Mouse (Mus musculus) MEL (cell line): ENCODE measurements around the gene Derl3.
"Not testable (repeated sequence)": the region's sequence is repeated elsewhere in the genome, so short reads cannot be mapped to it uniquely, and the experiment has no call there.

Experiments used
- BHLHE40 ChIP-seq: IDR thresholded peaks from 2 replicates; pipeline ENCODE4 v1.6.1; 2012; ENCODE audit warnings: low read depth, mild to moderate bottlenecking, inconsistent platforms, low read length, improper control_type of control experiment, borderline replicate concordance
- CTCF ChIP-seq, 3 experiments: IDR thresholded peaks in 2 of 3; conservative IDR thresholded peaks in 1 of 3; 2 replicates each; pipeline ENCODE4 v1.5.1; 2011 to 2012; ENCODE audit warnings: low read length in 3 of 3, low read depth in 2 of 3, mild to moderate bottlenecking in 2 of 3, improper control_type of control experiment in 1 of 3, inconsistent platforms in 1 of 3, mixed read lengths in 1 of 3, moderate library complexity in 1 of 3; ENCODE audit not compliant: control insufficient read depth in 1 of 3, insufficient read depth in 1 of 3, poor library complexity in 1 of 3, severe bottlenecking in 1 of 3
- E2F4 ChIP-seq: IDR thresholded peaks from 2 replicates; pipeline ENCODE4 v1.6.1; 2011; ENCODE audit warnings: low read depth, low read length, improper control_type of control experiment, borderline replicate concordance
- JUND ChIP-seq: IDR thresholded peaks from 2 replicates; pipeline ENCODE4 v1.6.1; 2011; ENCODE audit warnings: low read depth, mild to moderate bottlenecking, improper control_type of control experiment, low read length
- MEF2A ChIP-seq: IDR thresholded peaks from 2 replicates; pipeline ENCODE4 v1.6.1; 2014; ENCODE audit warnings: low read depth, mild to moderate bottlenecking, inconsistent platforms, low read length, improper control_type of control experiment; ENCODE audit not compliant: poor library complexity, insufficient replicate concordance, severe bottlenecking; ENCODE audit errors: extremely low read depth
- NRF1 ChIP-seq: IDR thresholded peaks from 2 replicates; pipeline ENCODE4 v1.6.1; 2014; ENCODE audit warnings: low read depth, mild to moderate bottlenecking, inconsistent platforms, low read length, improper control_type of control experiment, moderate library complexity; ENCODE audit not compliant: poor library complexity, insufficient read depth, severe bottlenecking
- POLR2A ChIP-seq, 2 experiments: IDR thresholded peaks; 2 replicates each; pipeline ENCODE4 v1.6.1; 2011 to 2012; ENCODE audit warnings: low read length in 2 of 2, mild to moderate bottlenecking in 2 of 2, control low read depth in 1 of 2, improper control_type of control experiment in 1 of 2, low read depth in 1 of 2, moderate library complexity in 1 of 2; ENCODE audit not compliant: control insufficient read depth in 1 of 2, insufficient read depth in 1 of 2, poor library complexity in 1 of 2
- TCF12 ChIP-seq: IDR thresholded peaks from 2 replicates; pipeline ENCODE4 v1.6.1; 2014; ENCODE audit warnings: low read depth, mild to moderate bottlenecking, inconsistent platforms, low read length, improper control_type of control experiment, moderate library complexity
- USF1 ChIP-seq: IDR thresholded peaks from 2 replicates; pipeline ENCODE4 v1.6.1; 2014; ENCODE audit warnings: low read depth, mild to moderate bottlenecking, inconsistent platforms, low read length, improper control_type of control experiment, moderate library complexity

DNA sequence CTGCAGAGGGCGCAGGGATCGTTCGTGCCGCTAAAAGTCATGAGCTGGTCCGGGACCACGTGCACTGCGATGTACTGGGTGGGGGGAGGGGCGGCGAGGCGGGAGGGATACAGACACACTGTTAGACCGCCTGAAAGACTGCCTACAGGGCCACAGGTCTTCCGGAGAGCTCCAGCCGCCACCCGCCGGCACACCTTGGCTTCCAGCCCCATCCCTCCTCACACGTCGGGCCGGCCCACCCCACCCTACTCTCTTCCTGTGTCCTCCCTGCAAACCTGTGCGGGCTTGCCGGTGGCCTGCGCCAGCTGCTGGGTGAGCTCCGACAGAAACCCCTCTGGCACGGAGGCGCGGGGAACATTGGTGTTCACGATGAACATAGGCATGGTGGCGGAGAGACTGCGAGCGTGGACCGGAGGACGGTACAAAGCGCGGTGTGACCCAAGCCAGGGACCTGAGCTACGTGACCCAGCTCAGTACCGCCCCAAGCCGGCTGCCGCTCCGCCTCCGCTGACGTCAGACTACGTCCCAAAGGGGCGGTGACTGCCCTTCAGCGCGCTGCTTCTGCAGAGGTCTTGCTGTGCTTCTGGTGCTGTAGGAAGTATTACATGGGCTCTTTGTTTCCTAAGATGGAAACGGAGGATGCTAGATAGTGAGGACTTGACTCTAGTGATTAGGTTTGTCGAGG is 33.3 kb upstream of the Derl3 start, which contains the start of gene Mif:
- TF ChIP-seq MEF2A; CTCF (IDR thresholded peaks at IDR 0.05 in 2 of 3, conservative IDR thresholded peaks at IDR 0.05 in 1 of 3; ENCODE audit: control insufficient read depth in 1 of 3, insufficient read depth in 1 of 3, low read depth in 2 of 3, low read length in 3 of 3, poor library complexity in 1 of 3, severe bottlenecking in 1 of 3); NRF1; JUND; BHLHE40; E2F4: not testable (repeated sequence)
- TF ChIP-seq POLR2A (IDR thresholded peaks at IDR 0.05; ENCODE audit: control insufficient read depth in 1 of 2, insufficient read depth in 1 of 2, low read depth in 1 of 2, low read length in 2 of 2, poor library complexity in 1 of 2) (peak in 1 of 2 experiments; percentile 93; a peak in 2 of 4 replicates), USF1 (0 out of 2 replicates have a peak, but pooled peaks have one; percentile 10), TCF12 (peak; percentile 51; the same call in 1 of the 2 replicates)
